Mouse (Mus musculus) left cerebral cortex, postnatal 25 days (tissue): Measurements from ENCODE around the gene Cdc42bpa. TPM values are rescaled to one million over a fixed set of nuclear protein-coding genes. Genes with fewer than 3 reads are reported as not detected.

Experiments
- DNase-seq, 2 experiments: peaks; one replicate each; pipeline ENCODE4 v3.0.0; 2022; ENCODE audit warnings: low spot score in 2 of 2, mixed read lengths in 1 of 2
- intact Hi-C: fragments of 180-260 bp; cut with DNase I; formaldehyde crosslinking; loops from one replicate; pipeline ENCODE4 v1.15.1; 2025
- total RNA-seq, 2 experiments: library from RNA; stranded (reverse); gene quantifications; 2 replicates each; pipeline ENCODE4 v1.2.3; 2021

The Cdc42bpa gene
- total RNA-seq, 2 experiments from 2014 or later, result 251 to 258 TPM

DNA sequence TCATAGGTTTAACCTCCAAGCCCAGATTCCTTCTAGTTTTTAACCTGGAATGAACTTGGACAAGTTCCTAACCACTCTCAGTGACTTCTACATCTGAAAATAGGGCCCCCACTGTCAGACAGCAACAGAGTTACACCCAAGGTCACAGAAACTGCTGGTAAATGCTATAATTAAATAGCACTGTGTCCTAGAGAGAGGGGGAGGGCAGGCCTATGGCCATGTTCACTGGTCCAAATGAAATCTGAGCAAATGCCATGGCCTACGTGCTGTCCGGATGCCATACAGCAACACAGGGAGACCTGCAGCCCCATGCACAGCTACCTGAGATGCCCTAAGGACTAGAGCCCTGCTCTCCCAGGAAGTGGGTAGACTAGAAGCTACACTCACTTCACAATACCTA, 219.6 kb downstream of the Cdc42bpa start:
- intact Hi-C loops, result loop anchor here (10.0 kb wide), 2 partner anchors 245 to 585 kb away; no protein-coding TSS in a partner anchor
- no peak for DNase-seq

DNA sequence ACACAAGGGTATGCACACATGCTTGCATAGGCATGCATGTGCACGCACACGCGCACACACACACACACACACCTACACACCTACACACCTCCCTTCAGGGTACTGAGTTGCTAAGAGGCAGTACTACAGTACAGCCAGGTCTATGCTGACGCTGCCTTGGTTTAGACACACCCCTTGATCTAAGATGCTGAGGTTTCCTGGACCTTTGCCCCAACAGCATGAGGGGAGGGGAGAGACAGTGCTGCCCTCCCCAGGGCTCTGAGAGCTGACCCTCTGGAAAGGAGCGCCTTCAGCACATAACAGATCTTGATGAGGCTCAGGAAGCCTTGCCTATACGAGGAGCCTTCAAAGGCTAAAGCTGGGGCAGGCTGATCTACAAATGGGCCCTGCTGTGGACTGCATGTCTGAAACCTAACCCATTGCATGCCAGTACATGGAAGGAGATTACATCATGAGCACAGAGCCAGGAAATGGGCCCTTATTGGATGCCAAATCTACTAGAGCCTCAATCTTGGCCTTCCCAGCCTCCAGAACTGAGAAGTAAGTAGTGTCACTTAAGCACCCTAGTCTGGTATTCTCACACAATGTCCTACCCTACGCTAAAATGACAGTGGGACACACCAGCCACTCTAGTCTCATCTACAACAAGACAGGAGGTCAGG, 221.2 kb downstream of the Cdc42bpa start:
- intact Hi-C loops, result no loop called here
- DNase-seq, result no peak

GRCm38 (mm10) chr1:180181966-180182319, 221.7 kb downstream of the Cdc42bpa start:
- intact Hi-C loops, result no loop called here
- no peak for DNase-seq

- intact Hi-C loops, result no loop called here
- DNase-seq, result no peak
These were observed 222.5 kb downstream of the Cdc42bpa start for GRCm38 (mm10) chr1:180182731-180183130.

- no peak for DNase-seq
- intact Hi-C loops, result no loop called here
These were observed 223.4 kb downstream of the Cdc42bpa start for GRCm38 (mm10) chr1:180183525-180184159.

GRCm38 (mm10) chr1:180184768-180185167, 224.5 kb downstream of the Cdc42bpa start:
- intact Hi-C loops, result no loop called here
- DNase-seq, result no peak

DNA sequence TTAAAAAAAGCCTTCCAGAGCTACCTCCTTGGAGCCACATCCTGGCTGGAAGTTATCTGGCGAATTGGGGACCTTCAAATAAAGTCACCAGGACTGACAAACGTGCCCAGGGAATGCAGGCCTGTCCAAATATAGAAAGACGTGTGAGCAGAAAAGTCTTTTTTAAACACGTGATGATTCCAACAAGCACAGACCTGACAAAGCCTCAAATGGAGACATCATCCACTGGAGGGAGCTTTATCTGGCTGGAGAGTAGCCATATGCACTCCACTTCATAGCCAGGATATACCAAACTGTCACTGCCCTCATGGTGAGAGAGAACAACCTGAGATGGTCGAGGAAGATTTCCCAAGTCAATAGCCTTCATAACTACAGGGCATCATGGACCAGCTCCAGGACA, 225.6 kb downstream of the Cdc42bpa start:
- DNase-seq, result no peak
- intact Hi-C loops, result no loop called here

- no peak for DNase-seq
- intact Hi-C loops, result no loop called here
These were observed 226.1 kb downstream of the Cdc42bpa start for GRCm38 (mm10) chr1:180186371-180186770.

GRCm38 (mm10) chr1:180188951-180189350, 228.7 kb downstream of the Cdc42bpa start:
- intact Hi-C loops, result no loop called here
- DNase-seq, result no peak

- intact Hi-C loops, result no loop called here
- DNase-seq, result no peak
These were observed 230.8 kb downstream of the Cdc42bpa start for GRCm38 (mm10) chr1:180191112-180191511.

- intact Hi-C loops, result no loop called here
- no peak for DNase-seq
These were observed 231.5 kb downstream of the Cdc42bpa start for GRCm38 (mm10) chr1:180191651-180192220.

DNA sequence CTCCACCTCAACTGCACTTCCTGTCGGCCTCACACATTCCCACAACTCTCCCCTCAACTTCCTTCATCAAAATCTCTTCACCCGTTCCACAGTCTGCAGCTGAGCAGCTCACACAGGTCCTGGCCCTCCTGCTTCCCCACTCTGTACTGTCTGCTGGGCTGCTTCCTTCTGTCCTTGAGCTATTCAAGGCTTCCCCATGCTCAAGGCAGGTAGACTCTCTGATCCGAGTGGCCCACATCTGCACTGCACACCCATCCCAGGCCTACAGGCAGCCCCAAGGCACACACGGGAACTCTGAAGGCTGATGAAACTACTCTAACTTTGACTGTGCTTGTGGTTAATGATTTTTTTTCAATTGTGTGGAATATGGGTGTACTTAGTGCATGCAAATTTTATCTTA, 232.6 kb downstream of the Cdc42bpa start:
- intact Hi-C loops, result no loop called here
- no peak for DNase-seq

- no peak for DNase-seq
- intact Hi-C loops, result no loop called here
These were observed 233.2 kb downstream of the Cdc42bpa start for GRCm38 (mm10) chr1:180193391-180193935.

GRCm38 (mm10) chr1:180194048-180194447, 233.8 kb downstream of the Cdc42bpa start:
- intact Hi-C loops, result no loop called here

DNA sequence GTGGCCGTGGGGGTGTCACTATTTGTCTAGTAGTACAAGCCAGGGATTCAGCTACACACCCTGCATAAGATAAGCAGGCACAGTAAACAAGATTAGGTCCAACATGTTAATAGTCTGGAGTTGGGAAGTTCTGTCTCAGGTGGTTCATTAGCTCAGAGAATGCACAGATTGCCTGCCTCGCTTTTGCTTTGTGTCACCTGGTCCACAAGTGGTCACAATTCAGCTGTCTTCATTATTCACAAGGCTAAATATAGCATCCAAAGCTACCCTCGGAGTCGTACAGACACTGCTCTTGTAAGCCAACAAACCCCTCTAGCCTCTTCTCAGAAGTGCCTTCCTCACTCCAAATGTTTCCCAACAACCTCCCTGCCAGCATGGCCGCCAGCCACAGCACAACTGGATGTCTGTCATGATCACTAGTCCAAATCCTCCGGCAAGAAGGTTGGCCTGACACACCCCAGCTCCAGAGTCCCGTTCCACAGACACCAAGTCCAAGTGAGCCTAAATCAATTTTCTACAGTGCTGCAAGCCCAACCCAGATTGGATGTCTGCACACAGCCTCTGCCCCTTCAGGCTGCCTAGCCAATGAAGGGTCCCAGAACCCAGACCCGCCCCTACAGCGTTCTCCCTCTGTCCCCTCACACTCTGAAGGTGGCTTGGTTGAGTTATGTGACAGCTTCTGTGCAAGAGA, 234.7 kb downstream of the Cdc42bpa start:
- DNase-seq, result peak in 1 of 2 experiments; percentile 28
- intact Hi-C loops, result no loop called here

More at GRCm38 (mm10) chr1:180194048-180194447, 233.8 kb downstream of the Cdc42bpa start:
- no peak for DNase-seq

GRCm38 (mm10) chr1:180195703-180196381, 235.6 kb downstream of the Cdc42bpa start:
- intact Hi-C loops, result no loop called here
- peak; percentile 98 to 100 for DNase-seq

GRCm38 (mm10) chr1:180196508-180196907, 236.2 kb downstream of the Cdc42bpa start:
- no peak for DNase-seq
- intact Hi-C loops, result no loop called here

- DNase-seq, result no peak
- intact Hi-C loops, result no loop called here
These were observed 237.7 kb downstream of the Cdc42bpa start for GRCm38 (mm10) chr1:180197956-180198355.

DNA sequence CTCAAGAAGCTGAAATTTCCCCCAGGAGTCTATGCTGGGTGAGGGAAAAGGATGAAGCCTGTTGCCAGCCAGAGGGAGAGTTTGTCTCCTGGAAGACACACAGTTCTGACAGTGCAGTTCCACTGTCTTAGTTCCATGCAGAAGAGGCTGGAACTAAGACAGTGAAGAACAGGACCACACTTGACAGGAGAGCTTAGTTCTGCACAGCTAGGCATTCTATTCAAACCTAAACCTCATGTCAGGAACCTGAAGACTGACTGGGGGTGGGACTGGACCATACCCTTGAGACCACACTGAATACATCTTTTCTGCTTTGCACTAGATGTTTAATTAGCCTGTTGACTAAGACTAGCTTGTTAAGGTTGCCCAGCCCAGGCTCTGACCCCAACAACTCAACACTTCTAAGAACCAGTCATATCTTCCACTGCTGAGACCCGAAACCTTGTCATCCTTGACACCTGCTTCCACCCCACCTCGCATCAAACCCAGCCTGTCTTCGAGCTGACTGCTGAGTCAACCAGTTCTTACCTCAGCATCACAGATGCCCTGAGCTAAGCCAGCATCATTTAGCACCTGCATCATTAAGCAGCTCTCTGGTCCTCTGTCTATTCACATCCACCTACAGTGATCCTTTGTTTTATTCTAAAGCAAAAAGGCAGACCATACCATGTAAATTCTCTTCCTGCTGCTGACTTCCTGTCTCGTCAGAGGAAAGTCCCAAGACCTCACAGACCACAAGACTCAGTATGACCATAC, 238.9 kb downstream of the Cdc42bpa start, which contains the start of gene Coq8a:
Gene Coq8a (minus strand): TSS at position 644 of the 756 bp plus-strand sequence.
- DNase-seq, result no peak
- intact Hi-C loops, result no loop called here
